Mouse (Mus musculus) brain, embryonic 18.5 days (tissue): ENCODE data around the gene Csad.

ENCODE experiments used
- DNase-seq: peaks from one replicate; pipeline ENCODE4 v3.0.0-alpha.2; 2012; ENCODE audit warnings: low read depth, low spot score

Gene Csad

GRCm38 (mm10) chr15:102133314-102133713 is 71.2 kb downstream of the Csad start:
- DNase-seq, result no peak
